Mouse (Mus musculus): ENCODE data around the gene Gm14401. TPM values are rescaled to one million over a fixed set of nuclear protein-coding genes. Genes with fewer than 3 reads are reported as not detected.
"Not testable (repeated sequence)": the region's sequence is repeated elsewhere in the genome, so short reads cannot be mapped to it uniquely, and the experiment has no call there.

The Gm14401 gene
- total RNA-seq (2021), result under 1 TPM; 0.32 to 0.38 TPM

- DNase-seq; intact Hi-C loops (cut with DNase I): not testable (repeated sequence)
Measured at GRCm38 (mm10) chr2:177073432-177074423, at the start of gene Gm14401. TSS of gene Gm14401 (plus strand) at chr2:177074320.

- DNase-seq; intact Hi-C loops (cut with DNase I): not testable (repeated sequence)
Measured at GRCm38 (mm10) chr2:177072807-177073206, 1.3 kb upstream of the Gm14401 start.

- intact Hi-C loops (cut with DNase I); DNase-seq: not testable (repeated sequence)
Measured at GRCm38 (mm10) chr2:177075015-177075414, 895 bp downstream of the Gm14401 start.

- intact Hi-C loops (cut with DNase I); DNase-seq: not testable (repeated sequence)
Measured at GRCm38 (mm10) chr2:177079866-177080265, 5.7 kb downstream of the Gm14401 start.

- DNase-seq; intact Hi-C loops (cut with DNase I): not testable (repeated sequence)
Measured at GRCm38 (mm10) chr2:177109086-177109485, 35.0 kb downstream of the Gm14401 start.

GRCm38 (mm10) chr2:177129097-177129496 is 55.0 kb downstream of the Gm14401 start:
- intact Hi-C loops (cut with DNase I); DNase-seq: not testable (repeated sequence)

Other genes starting within 250 kb of the Gm14401 start
- gene Gm14408, start 243.2 kb upstream of the Gm14401 start, total RNA-seq (2021), result not detected
- gene Gm14296, start 146.5 kb upstream of the Gm14401 start, total RNA-seq (2021), result 10 to 100 TPM; 12.6 to 12.7 TPM
- gene Gm14419, start 73.4 kb upstream of the Gm14401 start, total RNA-seq (2021), result 10 to 100 TPM; 50.9 to 51.0 TPM
- gene Gm14410, start 132.1 kb downstream of the Gm14401 start, total RNA-seq (2021), result 10 to 100 TPM; 28.9 to 34.2 TPM
- under 1 TPM; 0.46 to 0.80 TPM for gene Gm14409, start 192.7 kb downstream of the Gm14401 start, total RNA-seq (2021)
- gene Gm14412, start 250.0 kb downstream of the Gm14401 start, total RNA-seq (2021), result under 1 TPM; 0.76 to 0.89 TPM

Measured in left cerebral cortex, postnatal 4 days (tissue).